Mouse (Mus musculus) kidney, adult 2 months (tissue): Measurements from ENCODE around the gene Clip2.

Experiments used
- CTCF ChIP-seq: fragments of 200-500 bp; conservative IDR thresholded peaks from 2 replicates; pipeline ENCODE4 v1.5.1; 2011; ENCODE audit warnings: low read depth, mild to moderate bottlenecking, control low read depth, low read length, moderate library complexity, mixed read lengths; ENCODE audit not compliant: insufficient read depth, insufficient read length
- POLR2A ChIP-seq: fragments of 200-500 bp; IDR thresholded peaks from one replicate; pipeline ENCODE4 v1.6.1; 2011; ENCODE audit warnings: low read depth, low read length, control low read depth

GRCm38 (mm10) chr5:134501453-134501852, 50.8 kb downstream of the Clip2 start:
- TF ChIP-seq POLR2A (no peak), CTCF (peak; percentile 48; the same call in 1 of the 2 replicates)
